Mouse (Mus musculus): ENCODE data around the gene Rad51d. TPM values are rescaled to one million over a fixed set of nuclear protein-coding genes. Genes with fewer than 3 reads are reported as not detected.
"Not testable (repeated sequence)": the region's sequence is repeated elsewhere in the genome, so short reads cannot be mapped to it uniquely, and the experiment has no call there.

Gene Rad51d
- polyA plus RNA-seq, 1 experiment, result 9.1 TPM

DNA sequence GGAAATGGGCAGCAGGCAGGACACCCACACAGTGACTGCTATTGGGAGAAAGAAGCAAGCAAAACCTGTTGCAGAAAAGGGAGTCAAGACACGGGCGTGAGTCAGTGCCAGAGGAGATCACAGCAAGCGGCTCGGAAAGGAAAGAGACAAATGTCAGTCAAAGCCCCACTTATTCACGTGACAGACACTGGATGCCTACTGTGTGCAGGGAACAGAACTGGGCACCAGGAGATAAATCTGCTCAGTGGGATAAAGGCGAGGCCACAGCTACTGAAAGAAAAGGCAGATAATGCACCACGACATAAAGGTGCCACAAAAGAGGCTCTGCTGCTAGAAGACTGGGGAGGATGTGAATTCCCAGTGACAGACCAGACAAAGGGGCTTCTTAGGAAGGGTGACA lies 52.6 kb downstream of the Rad51d start:
- Histone ChIP-seq H3K4me3 (no peak overlapping the region), H3K79me2 (ENCODE audit: control insufficient read depth, insufficient read depth) (no peaks in the 10 kb centered on the region), H3ac (ENCODE audit: control insufficient read depth, insufficient read length) (no peak overlapping the region), H3K27me3 (ENCODE audit: control insufficient read depth, insufficient read depth, insufficient read length) (no peaks in the 10 kb centered on the region), H3K36me3 (ENCODE audit: control insufficient read depth, insufficient read depth) (no peaks in the 10 kb centered on the region), H3K4me2 (ENCODE audit: low read depth) (no peak overlapping the region)
- TF ChIP-seq MAX (IDR thresholded peaks at IDR 0.05; ENCODE audit: low read depth), result no peak
- no peak for TF ChIP-seq TCF3 (IDR thresholded peaks at IDR 0.05; ENCODE audit: insufficient read length, low read depth)
- no peak for TF ChIP-seq USF1 (IDR thresholded peaks at IDR 0.05; ENCODE audit: low read depth)
- TF ChIP-seq E2F4 (IDR thresholded peaks at IDR 0.05; ENCODE audit: insufficient read depth), result no peak
- no peak for TF ChIP-seq MYOD1 (IDR thresholded peaks at IDR 0.05; ENCODE audit: control insufficient read depth in 1 of 3, insufficient read length in 2 of 3, low read depth in 2 of 3)
- no peak for TF ChIP-seq TCF12 (IDR thresholded peaks at IDR 0.05; ENCODE audit: insufficient read depth, poor library complexity, severe bottlenecking)
- TF ChIP-seq SRF (IDR thresholded peaks at IDR 0.05; ENCODE audit: control insufficient read depth, insufficient read length, low read depth), result no peak
- no peak for TF ChIP-seq REST (IDR thresholded peaks at IDR 0.05; ENCODE audit: insufficient read depth, insufficient read length)
- no peak for TF ChIP-seq MYOG (IDR thresholded peaks at IDR 0.05; ENCODE audit: control insufficient read depth in 1 of 3, insufficient read depth in 1 of 3, insufficient read length in 2 of 3, low read depth in 2 of 3)
- TF ChIP-seq POLR2AphosphoS2 (IDR thresholded peaks at IDR 0.05; ENCODE audit: insufficient read length, low read depth), result no peak
- TF ChIP-seq CEBPB (IDR thresholded peaks at IDR 0.05; ENCODE audit: insufficient read depth, poor library complexity, severe bottlenecking), result no peak
- no peak for TF ChIP-seq POLR2A (IDR thresholded peaks at IDR 0.05; ENCODE audit: insufficient read length, low read depth)

DNA sequence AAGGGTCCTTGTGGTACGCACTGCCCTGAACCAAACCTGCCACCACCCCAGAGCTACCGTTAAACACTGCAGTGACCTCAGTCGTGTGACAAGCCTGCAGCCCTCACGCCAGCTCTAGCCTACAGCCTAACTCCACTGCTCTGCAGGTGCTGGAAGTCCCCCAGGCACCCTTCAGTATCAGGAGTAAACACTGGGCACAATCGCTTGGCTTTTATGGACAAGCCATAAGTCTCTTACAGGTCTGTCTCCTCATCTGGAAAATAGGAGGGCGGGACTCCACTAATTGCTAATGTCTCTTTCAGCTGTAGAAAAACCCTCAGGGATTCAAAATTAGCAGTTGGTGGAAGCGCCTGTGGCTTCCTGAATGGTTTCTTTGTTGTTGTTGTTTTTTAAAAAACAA lies 53.2 kb downstream of the Rad51d start:
- TF ChIP-seq TCF3 (IDR thresholded peaks at IDR 0.05; ENCODE audit: insufficient read length, low read depth) (no peak), REST (IDR thresholded peaks at IDR 0.05; ENCODE audit: insufficient read depth, insufficient read length) (no peak), USF1 (IDR thresholded peaks at IDR 0.05; ENCODE audit: low read depth) (no peak), MYOG (IDR thresholded peaks at IDR 0.05; ENCODE audit: control insufficient read depth in 1 of 3, insufficient read depth in 1 of 3, insufficient read length in 2 of 3, low read depth in 2 of 3) (no peak), POLR2AphosphoS2 (IDR thresholded peaks at IDR 0.05; ENCODE audit: insufficient read length, low read depth) (no peak), POLR2A (IDR thresholded peaks at IDR 0.05; ENCODE audit: insufficient read length, low read depth) (no peak)
- Histone ChIP-seq H3K4me2 (ENCODE audit: low read depth) (no peak overlapping the region), H3K27me3 (ENCODE audit: control insufficient read depth, insufficient read depth, insufficient read length) (no peaks in the 10 kb centered on the region), H3K79me2 (ENCODE audit: control insufficient read depth, insufficient read depth) (no peaks in the 10 kb centered on the region), H3K4me3 (no peak overlapping the region), H3ac (ENCODE audit: control insufficient read depth, insufficient read length) (no peak overlapping the region), H3K36me3 (ENCODE audit: control insufficient read depth, insufficient read depth) (no peaks in the 10 kb centered on the region)

- no peaks in the 10 kb centered on the region for H3K36me3 ChIP-seq (ENCODE audit: control insufficient read depth, insufficient read depth)
- no peak overlapping the region for H3K4me3 ChIP-seq
- H3K27me3 ChIP-seq (ENCODE audit: control insufficient read depth, insufficient read depth, insufficient read length), result no peaks in the 10 kb centered on the region
- H3ac ChIP-seq (ENCODE audit: control insufficient read depth, insufficient read length), result no peak overlapping the region
- H3K4me2 ChIP-seq (ENCODE audit: low read depth), result no peak overlapping the region
- TF ChIP-seq TCF3 (IDR thresholded peaks at IDR 0.05; ENCODE audit: insufficient read length, low read depth) (no peak), USF1 (IDR thresholded peaks at IDR 0.05; ENCODE audit: low read depth) (no peak), POLR2A (IDR thresholded peaks at IDR 0.05; ENCODE audit: insufficient read length, low read depth) (no peak), TCF12 (IDR thresholded peaks at IDR 0.05; ENCODE audit: insufficient read depth, poor library complexity, severe bottlenecking) (no peak), POLR2AphosphoS2 (IDR thresholded peaks at IDR 0.05; ENCODE audit: insufficient read length, low read depth) (no peak), SRF (IDR thresholded peaks at IDR 0.05; ENCODE audit: control insufficient read depth, insufficient read length, low read depth) (no peak), CEBPB (IDR thresholded peaks at IDR 0.05; ENCODE audit: insufficient read depth, poor library complexity, severe bottlenecking) (no peak), E2F4 (IDR thresholded peaks at IDR 0.05; ENCODE audit: insufficient read depth) (no peak), MYOG (IDR thresholded peaks at IDR 0.05; ENCODE audit: control insufficient read depth in 1 of 3, insufficient read depth in 1 of 3, insufficient read length in 2 of 3, low read depth in 2 of 3) (no peak), REST (IDR thresholded peaks at IDR 0.05; ENCODE audit: insufficient read depth, insufficient read length) (no peak), MYOD1 (IDR thresholded peaks at IDR 0.05; ENCODE audit: control insufficient read depth in 1 of 3, insufficient read length in 2 of 3, low read depth in 2 of 3) (no peak), MAX (IDR thresholded peaks at IDR 0.05; ENCODE audit: low read depth) (no peak)
- no peaks in the 10 kb centered on the region for H3K79me2 ChIP-seq (ENCODE audit: control insufficient read depth, insufficient read depth)
Observed at GRCm38 (mm10) chr11:82835616-82836432, 54.6 kb downstream of the Rad51d start.

DNA sequence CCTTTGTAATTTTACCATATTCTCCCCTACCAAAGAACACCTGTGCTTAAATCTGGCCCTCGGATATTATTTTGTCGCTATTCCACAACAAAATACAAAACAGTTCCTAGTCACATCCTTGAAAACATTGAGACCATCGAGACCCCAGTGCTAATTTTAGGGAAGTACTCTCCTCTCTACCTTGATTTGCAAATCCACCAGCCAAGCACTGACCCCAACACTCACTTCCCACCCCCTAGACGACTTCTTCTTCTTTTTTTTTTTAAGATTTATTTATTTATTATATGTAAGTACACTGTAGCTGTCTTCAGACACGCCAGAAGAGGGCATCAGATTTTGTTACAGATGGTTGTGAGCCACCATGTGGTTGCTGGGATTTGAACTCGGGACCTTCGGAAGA lies 56.1 kb downstream of the Rad51d start:
- H3K4me3 ChIP-seq; H3K36me3 ChIP-seq (ENCODE audit: control insufficient read depth, insufficient read depth); H3K79me2 ChIP-seq (ENCODE audit: control insufficient read depth, insufficient read depth); H3K4me2 ChIP-seq (ENCODE audit: low read depth); H3ac ChIP-seq (ENCODE audit: control insufficient read depth, insufficient read length); H3K27me3 ChIP-seq (ENCODE audit: control insufficient read depth, insufficient read depth, insufficient read length): not testable (repeated sequence)

DNA sequence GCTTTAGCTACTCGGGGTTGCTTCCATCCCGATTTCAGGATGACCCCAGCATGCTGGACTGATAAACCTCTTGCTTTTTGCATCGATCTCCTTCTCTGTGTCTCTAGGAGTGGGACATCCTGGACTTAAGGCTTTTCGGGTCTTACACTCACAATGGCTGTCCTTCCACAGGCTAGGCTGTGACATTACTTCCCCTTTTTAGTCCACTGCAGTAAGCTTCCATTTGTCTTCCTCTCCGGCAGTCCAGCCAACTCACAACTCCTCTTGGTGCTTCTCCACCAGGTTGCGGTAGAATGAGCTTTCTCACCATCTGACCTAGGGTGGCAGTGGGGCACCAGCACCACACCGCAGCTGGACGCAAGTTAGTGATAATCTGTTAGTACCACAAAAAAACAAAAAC lies 56.5 kb downstream of the Rad51d start:
- H3K4me3 ChIP-seq, result no peak overlapping the region

GRCm38 (mm10) chr11:82832402-82832801 lies 58.0 kb downstream of the Rad51d start:
- not testable (repeated sequence) for H3K27me3 ChIP-seq (ENCODE audit: control insufficient read depth, insufficient read depth, insufficient read length); H3K79me2 ChIP-seq (ENCODE audit: control insufficient read depth, insufficient read depth); H3K4me3 ChIP-seq; H3ac ChIP-seq (ENCODE audit: control insufficient read depth, insufficient read length); H3K4me2 ChIP-seq (ENCODE audit: low read depth); H3K36me3 ChIP-seq (ENCODE audit: control insufficient read depth, insufficient read depth)

More for the DNA sequence above, 56.5 kb downstream of the Rad51d start:
- no peak overlapping the region for H3K4me2 ChIP-seq (ENCODE audit: low read depth)
- no peaks in the 10 kb centered on the region for H3K79me2 ChIP-seq (ENCODE audit: control insufficient read depth, insufficient read depth)
- no peaks in the 10 kb centered on the region for H3K27me3 ChIP-seq (ENCODE audit: control insufficient read depth, insufficient read depth, insufficient read length)
- no peak overlapping the region for H3ac ChIP-seq (ENCODE audit: control insufficient read depth, insufficient read length)
- no peak for TF ChIP-seq SRF (IDR thresholded peaks at IDR 0.05; ENCODE audit: control insufficient read depth, insufficient read length, low read depth)
- TF ChIP-seq MYOG (IDR thresholded peaks at IDR 0.05; ENCODE audit: control insufficient read depth in 1 of 3, insufficient read depth in 1 of 3, insufficient read length in 2 of 3, low read depth in 2 of 3), result no peak
- no peak for TF ChIP-seq POLR2A (IDR thresholded peaks at IDR 0.05; ENCODE audit: insufficient read length, low read depth)
- no peak for TF ChIP-seq CEBPB (IDR thresholded peaks at IDR 0.05; ENCODE audit: insufficient read depth, poor library complexity, severe bottlenecking)
- no peak for TF ChIP-seq USF1 (IDR thresholded peaks at IDR 0.05; ENCODE audit: low read depth)
- TF ChIP-seq TCF3 (IDR thresholded peaks at IDR 0.05; ENCODE audit: insufficient read length, low read depth), result no peak
- TF ChIP-seq E2F4 (IDR thresholded peaks at IDR 0.05; ENCODE audit: insufficient read depth), result no peak
- TF ChIP-seq POLR2AphosphoS2 (IDR thresholded peaks at IDR 0.05; ENCODE audit: insufficient read length, low read depth), result no peak
- no peak for TF ChIP-seq TCF12 (IDR thresholded peaks at IDR 0.05; ENCODE audit: insufficient read depth, poor library complexity, severe bottlenecking)
- H3K36me3 ChIP-seq (ENCODE audit: control insufficient read depth, insufficient read depth), result no peaks in the 10 kb centered on the region

Data from myocyte (in vitro differentiated cells).